Mouse (Mus musculus) forebrain, postnatal 0 days (tissue): ENCODE measurements around the gene Atp10a. TPM values are rescaled to one million over a fixed set of nuclear protein-coding genes. Genes with fewer than 3 reads are reported as not detected.

ENCODE experiments used
- ATAC-seq: fragments of 200-750 bp; cut with Nextera tagmentation; 2 replicates; pipeline ENCODE4 v1.8.0; 2017; ENCODE audit warnings: mild to moderate bottlenecking, moderate library complexity
- DNase-seq: peaks from one replicate; pipeline ENCODE4 v3.0.0-alpha.2; 2015
- H3K27ac ChIP-seq: fragments of 300-500 bp; sonication (generic); 2 replicates; pipeline ENCODE4 v1.5.1; 2014; ENCODE audit warnings: low read depth, mild to moderate bottlenecking, antibody characterized with exemption, low read length, moderate library complexity, mixed read lengths
- H3K27me3 ChIP-seq: fragments of 300-500 bp; sonication (generic); 2 replicates; pipeline ENCODE4 v1.6.1; 2014; ENCODE audit warnings: mild to moderate bottlenecking, low read length, mixed read lengths; ENCODE audit not compliant: insufficient read depth
- H3K36me3 ChIP-seq: fragments of 300-500 bp; sonication (generic); 2 replicates; pipeline ENCODE4 v1.6.1; 2014; ENCODE audit warnings: mild to moderate bottlenecking, moderate library complexity; ENCODE audit not compliant: insufficient read depth
- H3K4me1 ChIP-seq: fragments of 300-500 bp; sonication (generic); 2 replicates; pipeline ENCODE4 v1.6.1; 2014; ENCODE audit warnings: antibody characterized with exemption; ENCODE audit not compliant: insufficient read depth
- H3K4me2 ChIP-seq: fragments of 300-500 bp; sonication (generic); 2 replicates; pipeline ENCODE4 v1.6.1; 2014; ENCODE audit warnings: low read depth, mild to moderate bottlenecking, moderate library complexity
- H3K4me3 ChIP-seq: fragments of 300-500 bp; sonication (generic); 2 replicates; pipeline ENCODE4 v1.5.1; 2014; ENCODE audit warnings: low read depth, low read length, mixed read lengths
- H3K9ac ChIP-seq: fragments of 300-500 bp; sonication (generic); 2 replicates; pipeline ENCODE4 v1.6.1; 2014; ENCODE audit warnings: mild to moderate bottlenecking
- H3K9me3 ChIP-seq: fragments of 300-500 bp; sonication (generic); 2 replicates; pipeline ENCODE4 v1.6.1; 2016; ENCODE audit warnings: low read length
- CTCF ChIP-seq: sonication (generic); IDR thresholded peaks from 2 replicates; pipeline ENCODE4 v1.5.1; 2016; ENCODE audit warnings: antibody characterized with exemption, control low read depth, low read depth
- WGBS: fragments of 180-500 bp; shearing (Covaris S2); extraction: QIAGEN DNeasy Blood & Tissue Kit; methylation state at CpG from one replicate; pipeline ENCODE4 v1.1.7; 2014; 5-methylcytosine and 5-hydroxymethylcytosine counted together
- polyA plus RNA-seq: library from polyadenylated mRNA; unstranded; fragments of >200 nt; fragmentation: Nextera tagmentation; extraction: Ambion mirVana; gene quantifications from 2 replicates; pipeline ENCODE4 v1.2.1, GENCODE M21; 2015
- total RNA-seq: library from RNA; depleted of rRNA; stranded (reverse); fragments of >200 nt; gene quantifications from 2 replicates; pipeline ENCODE4 v1.2.3, GENCODE M21; 2014

Gene Atp10a
- total and polyA plus RNA-seq, 2 experiments from 2014 or later = 0.70 to 4.8 TPM

DNA sequence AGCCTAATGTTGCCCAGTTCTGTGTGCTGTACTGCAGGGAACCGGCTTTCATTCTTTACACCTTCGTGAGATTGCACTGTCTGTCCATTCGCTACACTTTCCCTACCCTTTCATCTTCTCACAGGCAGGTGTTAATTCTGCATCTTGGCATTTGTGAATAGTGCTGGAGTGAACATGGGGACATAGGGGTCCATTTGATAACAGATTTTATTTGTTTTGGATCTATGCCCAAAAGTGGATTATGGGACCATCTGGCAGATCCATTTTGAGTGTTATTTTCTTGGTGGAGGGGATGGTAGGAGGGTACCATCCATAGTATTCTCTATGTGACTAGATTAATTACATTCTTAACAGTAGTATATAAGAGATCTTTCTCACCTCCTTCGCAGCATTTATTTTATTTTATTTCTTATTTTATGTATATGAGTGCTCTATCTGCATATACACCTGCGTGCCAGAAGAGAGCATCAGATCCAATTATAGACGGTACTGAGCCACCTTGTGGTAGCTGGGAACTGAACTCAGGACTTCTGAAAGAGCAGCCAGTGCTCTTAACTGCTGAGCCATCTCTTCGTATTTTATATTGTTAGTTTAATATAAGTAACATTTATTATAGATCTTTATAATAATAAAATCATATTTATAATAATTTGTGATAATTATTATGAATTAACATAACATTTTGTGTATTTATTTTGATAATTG lies 42.9 kb downstream of the Atp10a start:
- peak; percentile 30 for TF ChIP-seq CTCF
- WGBS = 65% methylated on average over 7 of the region's 7 CpGs
- H3K9ac ChIP-seq = no peak overlapping the region
- no peaks in the 10 kb centered on the region for H3K27me3 ChIP-seq
- ATAC-seq (peak; percentile 12; the same call in 1 of the 2 replicates), DNase-seq (no peak)
- no peaks in the 10 kb centered on the region for H3K9me3 ChIP-seq
- no peak overlapping the region for H3K4me3 ChIP-seq
- no peaks in the 10 kb centered on the region for H3K4me1 ChIP-seq
- H3K36me3 ChIP-seq = no peaks in the 10 kb centered on the region
- H3K4me2 ChIP-seq = no peak overlapping the region
- H3K27ac ChIP-seq = no peak overlapping the region

DNA sequence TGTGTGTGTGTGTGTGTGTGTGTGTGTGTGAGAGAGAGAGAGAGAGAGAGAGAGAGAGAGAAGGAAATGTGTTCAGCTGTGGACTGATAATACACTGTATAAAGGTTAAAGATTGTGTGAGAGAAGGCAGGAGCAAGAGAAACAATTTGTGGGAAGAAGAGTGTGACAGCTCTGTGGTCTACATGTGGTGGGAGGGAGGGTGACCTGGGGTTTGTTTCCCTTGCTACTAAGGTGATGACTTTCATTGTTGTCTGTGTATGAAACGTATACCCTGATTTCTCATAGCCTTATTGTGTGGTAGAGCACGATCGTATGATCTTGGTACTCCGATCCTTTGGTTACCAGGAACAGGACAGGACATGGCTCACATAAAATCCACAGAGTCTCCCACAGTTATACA lies 45.3 kb downstream of the Atp10a start:
- H3K4me3 ChIP-seq = no peak overlapping the region
- H3K9ac ChIP-seq = no peak overlapping the region
- H3K9me3 ChIP-seq = no peaks in the 10 kb centered on the region
- ATAC-seq (no peak), DNase-seq (no peak)
- no peak for TF ChIP-seq CTCF
- no peaks in the 10 kb centered on the region for H3K27me3 ChIP-seq
- no peaks in the 10 kb centered on the region for H3K36me3 ChIP-seq
- H3K4me1 ChIP-seq = no peaks in the 10 kb centered on the region
- no peak overlapping the region for H3K4me2 ChIP-seq
- H3K27ac ChIP-seq = no peak overlapping the region
- 97% methylated on average over 4 of the region's 4 CpGs for WGBS

DNA sequence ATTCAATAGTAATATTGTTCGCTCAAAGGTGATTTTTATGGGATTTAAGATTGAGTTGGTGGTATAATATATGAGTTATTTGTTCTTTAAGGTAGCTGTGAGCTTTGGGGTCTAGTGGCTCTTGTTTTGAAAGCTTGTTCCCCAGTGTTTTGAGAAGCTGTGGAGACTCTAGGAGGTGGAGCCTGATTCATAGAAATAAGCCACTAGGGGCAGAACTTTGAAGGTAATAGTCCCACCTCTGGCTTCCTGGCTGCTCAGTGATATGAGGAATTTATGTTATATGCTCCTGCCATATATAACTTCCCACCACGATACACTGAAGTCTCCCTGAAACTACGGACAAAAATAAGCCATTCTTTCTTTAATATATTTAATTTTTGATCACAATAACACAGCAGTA lies 49.2 kb downstream of the Atp10a start:
- DNase-seq (no peak), ATAC-seq (no peak)
- Histone ChIP-seq H3K4me1 (no peaks in the 10 kb centered on the region), H3K9me3 (no peaks in the 10 kb centered on the region), H3K27ac (no peak overlapping the region), H3K27me3 (no peaks in the 10 kb centered on the region), H3K4me2 (no peak overlapping the region), H3K36me3 (no peaks in the 10 kb centered on the region), H3K9ac (no peak overlapping the region), H3K4me3 (no peak overlapping the region)
- 94% methylated on average over 3 of the region's 3 CpGs for WGBS
- TF ChIP-seq CTCF = no peak

DNA sequence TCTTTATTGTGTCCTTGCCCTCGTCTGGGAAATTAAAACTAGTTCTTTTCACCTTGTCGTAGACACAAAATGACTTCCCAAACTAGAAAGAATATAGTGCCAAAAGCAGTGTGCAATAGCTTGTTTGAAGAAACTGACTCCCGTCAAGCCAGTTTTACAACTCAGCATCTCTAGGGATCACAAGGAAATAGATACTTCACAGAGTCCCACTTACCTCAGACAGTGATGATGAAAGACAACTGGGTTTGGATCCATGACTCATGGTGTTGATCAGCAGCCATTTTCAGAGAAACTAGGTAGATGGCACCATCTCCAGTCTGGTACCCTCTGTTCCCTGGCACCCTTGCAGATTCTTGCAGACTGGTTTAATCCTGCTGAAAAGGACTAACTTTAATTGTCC lies 53.3 kb downstream of the Atp10a start:
- DNase-seq (no peak), ATAC-seq (no peak)
- 78% methylated on average over 3 of the region's 3 CpGs for WGBS

DNA sequence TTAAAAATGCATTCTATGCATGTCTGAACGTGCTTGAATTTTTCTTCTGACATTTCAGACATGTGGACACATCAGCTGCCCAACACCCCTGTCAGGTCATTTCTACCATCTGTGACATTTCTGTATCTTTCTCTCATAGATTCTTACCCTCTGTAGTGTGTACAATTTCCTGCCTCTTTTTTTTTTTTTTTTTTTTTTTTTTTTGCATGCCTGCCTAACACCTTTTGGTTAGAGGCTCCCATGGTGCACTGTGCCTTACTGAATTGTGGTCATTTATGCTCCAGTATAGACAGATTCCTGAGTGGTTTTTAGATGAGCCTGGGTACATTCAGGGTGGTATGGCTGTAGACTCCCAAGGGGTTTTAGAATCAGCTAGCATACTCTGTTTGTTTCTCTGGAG lies 54.3 kb downstream of the Atp10a start:
- Histone ChIP-seq H3K9me3 (no peaks in the 10 kb centered on the region), H3K27me3 (no peaks in the 10 kb centered on the region), H3K36me3 (no peaks in the 10 kb centered on the region), H3K4me2 (no peak overlapping the region), H3K4me1 (no peaks in the 10 kb centered on the region), H3K9ac (no peak overlapping the region), H3K27ac (no peak overlapping the region), H3K4me3 (no peak overlapping the region)
- ATAC-seq (no peak), DNase-seq (no peak)
- WGBS = 93% methylated on average over 1 of the region's 1 CpGs
- no peak for TF ChIP-seq CTCF

More for the DNA sequence above, 53.3 kb downstream of the Atp10a start:
- H3K9ac ChIP-seq = no peak overlapping the region
- H3K27me3 ChIP-seq = no peaks in the 10 kb centered on the region
- TF ChIP-seq CTCF = no peak
- H3K4me2 ChIP-seq = no peak overlapping the region
- H3K36me3 ChIP-seq = no peaks in the 10 kb centered on the region
- no peak overlapping the region for H3K27ac ChIP-seq
- no peaks in the 10 kb centered on the region for H3K9me3 ChIP-seq
- no peak overlapping the region for H3K4me3 ChIP-seq
- no peaks in the 10 kb centered on the region for H3K4me1 ChIP-seq

DNA sequence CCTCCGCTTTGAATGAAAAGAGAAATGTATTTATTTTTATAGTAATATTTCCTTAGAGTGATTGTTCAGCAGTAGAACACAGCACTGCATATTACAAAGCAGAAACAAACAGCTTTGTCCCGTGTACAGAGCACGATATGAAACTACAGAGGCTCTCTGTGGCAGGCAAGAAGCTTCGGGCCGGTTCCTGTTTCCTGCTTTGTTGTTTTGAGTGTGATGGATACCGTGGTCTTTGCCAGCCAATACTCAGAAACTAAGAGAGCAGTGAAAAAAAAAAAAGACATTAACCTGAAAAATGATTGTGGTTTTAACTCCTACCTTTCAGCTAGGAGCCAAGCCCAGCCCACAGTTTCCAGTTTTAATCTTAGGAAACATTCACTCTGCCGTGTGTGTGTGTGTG lies 55.8 kb downstream of the Atp10a start:
- WGBS = 90% methylated on average over 7 of the region's 7 CpGs
- TF ChIP-seq CTCF = no peak
- no peak overlapping the region for H3K4me2 ChIP-seq

DNA sequence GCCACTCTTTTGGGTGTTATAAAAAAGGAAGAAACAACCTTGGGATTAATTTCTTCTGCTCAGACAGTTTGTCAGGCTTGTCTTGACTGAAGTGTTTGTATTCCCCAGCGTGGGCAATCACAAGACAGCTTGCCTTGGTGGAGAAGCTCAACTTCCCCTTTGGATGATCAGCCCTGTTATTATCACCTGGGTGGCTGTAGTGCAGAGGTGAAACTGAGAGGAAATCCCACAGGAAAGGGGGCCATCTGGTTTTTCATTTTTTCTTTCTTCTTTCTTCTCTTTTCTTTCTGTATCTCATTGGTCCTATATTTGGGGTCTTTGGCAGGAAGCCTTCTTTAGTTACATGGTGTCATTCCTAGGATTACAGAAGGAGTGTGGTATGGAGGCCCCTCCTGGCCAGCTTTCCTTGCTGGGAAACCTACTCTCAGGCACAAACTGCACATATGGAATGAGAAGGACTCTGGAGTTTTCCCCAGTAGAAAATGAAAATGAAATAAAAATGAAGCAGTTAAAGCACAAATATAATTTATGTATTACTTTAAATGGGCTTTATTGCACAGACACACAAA lies 59.7 kb downstream of the Atp10a start:
- no peak overlapping the region for H3K4me3 ChIP-seq
- 65% methylated on average over 1 of the region's 1 CpGs for WGBS
- no peaks in the 10 kb centered on the region for H3K36me3 ChIP-seq
- DNase-seq (no peak), ATAC-seq (no peak; the same call in 1 of the 2 replicates)
- no peaks in the 10 kb centered on the region for H3K9me3 ChIP-seq
- H3K9ac ChIP-seq = no peak overlapping the region
- TF ChIP-seq CTCF = no peak
- H3K4me2 ChIP-seq = no peak overlapping the region
- no peaks in the 10 kb centered on the region for H3K27me3 ChIP-seq
- H3K27ac ChIP-seq = no peak overlapping the region
- H3K4me1 ChIP-seq = no peaks in the 10 kb centered on the region

More for the DNA sequence above, 55.8 kb downstream of the Atp10a start:
- ATAC-seq (no peak), DNase-seq (no peak)
- no peaks in the 10 kb centered on the region for H3K27me3 ChIP-seq
- no peak overlapping the region for H3K9ac ChIP-seq
- no peaks in the 10 kb centered on the region for H3K4me1 ChIP-seq
- H3K27ac ChIP-seq = no peak overlapping the region
- no peaks in the 10 kb centered on the region for H3K9me3 ChIP-seq
- H3K4me3 ChIP-seq = no peak overlapping the region
- H3K36me3 ChIP-seq = no peaks in the 10 kb centered on the region
